Mouse (Mus musculus): Measurements from ENCODE around the gene Cdc42se2.
A peak's percentile ranks its signal among the peaks of the same experiment; 100 is the strongest.

The Cdc42se2 gene

DNA sequence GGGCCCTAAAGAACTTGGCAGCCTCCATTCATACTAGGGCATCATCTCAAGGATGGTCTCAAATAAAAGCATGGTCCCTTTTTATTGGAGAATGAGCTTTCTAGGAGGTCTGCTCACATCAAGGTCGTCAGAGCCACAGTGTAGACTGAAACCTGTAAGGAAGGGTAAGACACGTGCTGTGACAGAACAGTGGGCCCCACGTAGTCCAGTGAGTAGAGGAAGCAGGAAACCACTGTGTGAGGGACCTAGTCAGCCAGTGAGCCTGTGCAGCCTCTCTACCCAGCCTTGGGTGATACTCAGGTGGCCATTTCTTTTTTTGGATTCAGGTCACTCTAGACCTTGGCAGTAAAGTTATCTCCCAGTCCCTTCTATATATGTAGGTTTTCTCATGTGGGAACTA is 87.5 kb downstream of the Cdc42se2 start:
- no peak for DNase-seq

- DNase-seq: no peak
These were observed 88.8 kb downstream of the Cdc42se2 start for GRCm38 (mm10) chr11:54698636-54699035.

DNA sequence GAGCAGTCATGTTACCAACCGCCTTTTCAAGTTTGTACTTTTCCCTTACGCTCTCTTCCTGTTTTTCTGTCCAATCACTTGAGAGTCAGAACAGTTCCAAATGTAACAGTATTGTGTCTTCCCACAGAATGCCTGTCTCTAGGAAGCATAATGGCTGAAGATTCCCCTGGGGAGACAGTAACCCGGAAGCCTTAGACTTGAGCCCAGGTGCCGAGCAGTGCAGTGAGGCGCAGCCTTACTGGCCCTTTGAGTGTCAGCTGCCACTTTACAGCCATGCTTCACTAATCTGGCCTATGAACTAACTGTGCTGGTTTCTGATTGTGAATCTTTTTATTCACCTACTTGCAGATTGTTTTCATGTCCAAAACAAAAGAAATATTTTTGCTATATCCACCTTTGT is 89.9 kb downstream of the Cdc42se2 start:
- no peak for DNase-seq

GRCm38 (mm10) chr11:54695951-54696350 is 91.5 kb downstream of the Cdc42se2 start:
- DNase-seq: peak; percentile 13 to 17

DNA sequence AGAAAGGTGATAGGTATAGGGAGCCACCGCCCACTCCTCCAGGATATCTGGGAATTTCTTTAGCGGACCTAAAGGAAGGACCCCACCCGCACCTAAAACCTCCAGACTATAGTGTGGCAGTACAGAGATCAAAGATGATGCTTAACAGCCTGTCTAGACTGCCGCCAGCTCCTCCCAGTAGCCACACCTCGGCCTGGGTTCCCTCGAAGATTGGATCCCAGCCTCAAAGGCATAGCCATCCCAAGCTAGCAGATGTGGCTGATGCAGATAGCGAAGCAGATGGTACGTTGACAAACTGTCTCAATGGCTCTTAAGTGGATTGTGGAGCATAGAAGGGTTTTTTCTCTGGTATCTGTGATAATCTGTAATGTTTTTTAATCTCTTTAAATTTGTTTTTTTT is 93.2 kb downstream of the Cdc42se2 start:
- no peak for DNase-seq

DNA sequence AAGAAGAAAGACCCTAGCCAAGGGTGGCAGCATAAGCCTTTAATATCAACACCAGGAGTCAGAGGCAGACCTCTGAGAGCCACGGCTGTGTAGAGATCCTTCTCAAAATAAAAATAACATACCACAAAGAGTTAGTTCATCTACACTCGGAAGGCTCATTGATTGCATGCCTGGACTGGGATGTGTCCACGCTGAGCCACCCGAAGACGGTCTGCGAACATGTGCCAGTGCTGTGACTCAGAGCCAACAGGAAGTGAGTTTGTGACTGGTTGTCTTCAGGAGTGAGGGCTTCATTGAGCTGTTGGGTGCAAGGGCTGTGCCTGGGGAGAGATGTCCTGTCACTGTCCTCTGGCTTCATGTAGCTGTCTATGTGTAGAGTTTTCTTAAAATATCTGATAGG is 93.8 kb downstream of the Cdc42se2 start:
- DNase-seq: no peak

GRCm38 (mm10) chr11:54691179-54691578 is 96.3 kb downstream of the Cdc42se2 start:
- no peak for DNase-seq

DNA sequence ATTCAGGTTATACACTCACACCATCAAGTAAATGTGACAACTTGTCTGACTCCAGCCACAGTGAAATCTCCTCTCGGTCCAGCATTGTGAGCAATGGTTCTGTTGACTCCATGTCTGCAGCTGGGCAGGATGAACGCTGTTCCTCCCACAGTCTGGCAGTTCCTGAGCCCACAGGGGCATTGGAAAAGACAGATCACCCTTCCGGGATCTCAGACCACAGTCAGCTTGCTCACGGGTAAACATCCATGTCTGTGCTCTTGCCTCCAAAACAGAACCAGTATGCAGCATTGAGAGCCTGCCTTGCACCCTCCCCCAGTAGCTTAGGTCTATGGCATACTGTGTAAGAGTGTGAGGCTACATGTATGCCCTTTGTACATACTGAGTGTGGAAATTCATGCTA is 97.3 kb downstream of the Cdc42se2 start:
- DNase-seq: no peak

DNA sequence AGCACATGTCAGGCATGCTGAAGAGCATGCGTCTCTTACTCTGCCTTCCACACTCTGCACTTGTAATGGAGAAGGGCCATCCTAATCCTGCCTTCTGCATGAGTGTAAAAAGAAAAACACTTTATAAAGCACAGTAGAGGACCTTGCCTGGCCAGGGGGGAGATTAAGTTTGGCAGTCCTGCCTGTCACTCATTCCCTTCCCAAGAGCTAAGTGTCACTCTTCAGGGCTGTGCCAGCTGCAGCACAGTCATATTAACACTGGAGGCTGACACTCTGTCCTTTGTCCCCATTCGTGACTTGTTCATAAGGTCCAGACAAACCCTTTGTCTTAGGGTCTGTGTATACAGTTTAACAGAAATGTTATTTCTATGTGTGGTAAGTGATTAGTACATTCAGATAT is 102.6 kb downstream of the Cdc42se2 start:
- no peak for DNase-seq

DNA sequence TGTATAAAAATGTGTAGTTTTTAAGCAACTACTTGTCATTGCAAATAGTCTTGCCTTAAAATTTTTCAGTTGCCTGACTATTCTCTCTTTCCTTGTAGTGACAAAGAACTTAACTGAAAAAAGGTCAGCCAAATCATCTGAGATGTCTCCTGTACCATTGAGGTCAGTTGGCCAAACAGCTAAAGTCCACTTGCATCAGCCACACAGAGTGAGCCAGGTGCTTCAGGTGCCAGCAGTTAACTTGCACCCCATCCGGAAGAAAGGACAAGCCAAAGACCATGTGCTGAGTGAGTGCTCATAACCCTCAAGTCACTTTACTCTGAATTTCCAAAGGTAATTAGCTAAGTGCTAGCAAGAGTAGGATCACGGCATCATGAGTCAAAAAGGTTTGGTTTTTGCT is 108.3 kb downstream of the Cdc42se2 start:
- no peak for DNase-seq

DNA sequence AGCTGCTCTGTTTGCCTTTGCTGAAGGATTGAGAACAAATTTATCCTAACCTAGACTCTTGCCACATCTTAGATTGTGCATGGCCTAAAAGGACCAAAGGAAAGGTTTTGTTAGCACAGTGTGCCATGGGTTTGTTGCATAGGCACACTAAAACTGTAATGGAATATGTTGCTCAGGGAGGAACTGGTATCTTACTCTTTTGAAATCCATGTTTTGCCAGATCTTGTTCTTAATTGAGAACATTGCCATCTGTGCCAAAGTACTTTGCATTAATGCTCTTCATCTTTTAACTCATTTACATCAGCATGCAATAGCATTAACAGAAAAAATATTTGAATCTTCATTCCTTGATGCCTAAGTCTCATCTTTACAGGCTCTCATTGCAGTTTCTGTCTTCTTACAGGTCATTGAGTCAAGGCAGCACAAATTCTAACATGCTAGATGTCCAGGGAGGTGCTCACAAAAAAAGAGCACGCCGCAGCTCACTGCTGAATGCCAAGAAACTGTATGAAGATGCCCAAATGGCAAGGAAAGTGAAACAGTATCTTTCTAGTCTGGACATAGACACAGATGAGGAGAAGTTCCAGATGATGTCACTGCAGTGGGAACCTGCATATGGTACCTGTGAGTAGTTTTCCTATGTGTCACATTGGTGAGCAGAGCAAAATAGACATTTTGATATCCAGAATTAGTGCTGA is 111.5 kb downstream of the Cdc42se2 start:
- DNase-seq: no peak

DNA sequence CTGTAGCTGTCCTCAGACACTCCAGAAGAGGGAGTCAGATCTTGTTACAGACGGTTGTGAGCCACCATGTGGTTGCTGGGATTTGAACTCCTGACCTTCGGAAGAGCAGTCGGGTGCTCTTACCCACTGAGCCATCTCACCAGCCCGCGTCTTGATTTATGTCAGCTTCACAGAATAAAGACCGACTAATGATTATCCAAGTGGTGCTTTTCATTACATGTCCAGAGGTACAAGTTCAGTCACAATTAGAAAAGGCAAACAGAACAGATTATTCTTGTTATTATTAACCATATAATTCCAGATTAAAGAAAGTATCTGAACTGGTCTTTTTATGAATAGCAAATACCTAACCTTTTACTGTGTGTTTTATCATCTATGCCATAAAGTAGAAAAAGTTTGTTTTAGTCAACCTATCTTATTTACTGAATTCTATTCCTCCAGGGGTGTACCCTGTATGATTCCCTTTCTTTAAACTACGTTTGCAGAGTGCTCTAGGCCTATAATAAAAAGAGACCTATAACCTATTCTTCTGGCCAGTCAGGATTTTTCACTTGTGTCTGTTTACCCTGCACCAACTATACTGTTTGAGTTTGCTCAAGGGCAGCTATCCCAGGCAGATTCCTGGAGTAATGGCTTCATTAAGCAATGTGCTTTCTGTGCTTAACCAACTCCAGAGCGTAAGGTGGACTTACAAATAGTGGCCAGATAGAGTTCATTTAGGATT is 113.7 kb downstream of the Cdc42se2 start:
- DNase-seq: no peak

All from cerebellum, adult 18-20 months (tissue).